Mouse (Mus musculus) embryo, embryonic 9.5 days (tissue): ENCODE results near the gene Srp14.

ENCODE experiments used
- DNase-seq: peaks from one replicate; pipeline ENCODE4 v3.0.0-alpha.2; 2017; ENCODE audit errors: extremely low spot score

Srp14 gene

DNA sequence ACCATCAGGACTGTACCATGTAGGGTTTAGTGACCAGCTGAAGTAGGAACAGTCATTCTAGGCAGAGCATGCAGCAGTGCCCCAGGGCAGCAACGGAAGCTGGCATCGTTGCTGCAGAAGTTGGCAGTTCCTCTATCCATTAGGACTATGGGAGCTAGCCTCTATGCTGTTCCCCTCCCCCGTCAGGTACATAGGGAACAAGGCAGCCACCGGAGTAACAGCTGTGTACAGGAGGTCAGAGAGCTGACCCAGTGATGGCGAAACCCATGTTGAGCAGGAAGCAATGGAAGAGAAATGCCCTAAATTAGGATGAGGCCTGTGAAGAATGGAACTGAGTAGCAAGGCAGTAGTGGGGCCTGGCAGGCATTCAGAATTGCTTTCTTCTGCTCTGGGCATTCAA, 37.3 kb downstream of the Srp14 start:
- DNase-seq: no peak

DNA sequence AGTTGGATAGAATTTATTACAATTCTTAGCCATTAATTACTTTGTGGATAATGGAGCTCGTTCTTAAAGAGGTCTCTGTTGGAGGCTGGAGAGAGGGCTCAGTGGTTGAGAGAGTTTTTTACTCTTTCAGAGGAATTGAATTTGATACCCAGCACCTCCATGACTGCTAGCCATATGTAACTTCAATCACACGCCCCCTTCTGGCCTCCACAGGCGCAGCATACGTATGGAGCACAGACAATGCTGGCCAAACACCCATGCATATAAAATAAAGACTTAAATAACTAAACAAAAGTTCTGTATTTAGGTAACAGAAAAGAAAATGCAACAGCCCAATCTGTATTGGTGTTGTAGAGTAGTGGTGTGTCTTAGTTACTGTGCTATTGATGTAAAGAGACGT, 47.9 kb downstream of the Srp14 start:
- no peak for DNase-seq

DNA sequence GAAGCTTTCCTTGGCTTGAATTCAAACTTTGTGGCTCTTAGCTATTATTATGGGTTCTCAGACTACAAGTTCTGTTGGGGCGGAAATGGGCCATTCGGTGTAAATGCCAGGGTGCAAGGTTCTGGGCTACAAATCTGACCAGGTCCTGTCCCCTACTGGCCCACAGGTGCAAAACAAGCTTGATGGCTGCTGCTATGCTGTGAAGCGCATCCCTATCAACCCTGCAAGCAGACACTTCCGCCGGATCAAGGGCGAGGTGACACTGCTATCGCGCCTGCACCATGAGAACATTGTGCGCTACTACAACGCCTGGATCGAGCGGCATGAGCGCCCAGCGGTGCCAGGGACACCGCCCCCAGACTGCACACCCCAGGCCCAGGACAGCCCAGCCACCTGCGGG, 48.9 kb downstream of the Srp14 start:
- no peak for DNase-seq

DNA sequence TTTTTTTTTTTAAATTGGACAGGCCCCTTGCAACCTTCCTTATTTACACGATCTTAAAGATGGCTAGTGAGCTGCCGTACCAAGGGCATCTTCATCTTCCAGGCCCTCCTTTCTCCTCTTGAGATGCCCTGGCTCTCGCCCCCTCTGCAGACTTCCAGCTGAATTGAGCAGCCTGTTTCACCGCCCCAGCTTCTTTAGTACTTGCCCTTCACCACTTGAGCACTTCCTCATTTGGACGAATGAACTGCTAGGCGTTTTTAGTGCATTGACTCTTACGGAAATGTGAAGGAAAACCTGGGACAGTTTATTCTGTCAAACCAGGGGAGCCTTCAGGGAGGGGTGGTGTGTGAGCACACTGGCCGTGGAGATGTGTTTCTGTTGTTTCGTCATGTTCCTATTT, 50.2 kb downstream of the Srp14 start:
- DNase-seq: no peak

DNA sequence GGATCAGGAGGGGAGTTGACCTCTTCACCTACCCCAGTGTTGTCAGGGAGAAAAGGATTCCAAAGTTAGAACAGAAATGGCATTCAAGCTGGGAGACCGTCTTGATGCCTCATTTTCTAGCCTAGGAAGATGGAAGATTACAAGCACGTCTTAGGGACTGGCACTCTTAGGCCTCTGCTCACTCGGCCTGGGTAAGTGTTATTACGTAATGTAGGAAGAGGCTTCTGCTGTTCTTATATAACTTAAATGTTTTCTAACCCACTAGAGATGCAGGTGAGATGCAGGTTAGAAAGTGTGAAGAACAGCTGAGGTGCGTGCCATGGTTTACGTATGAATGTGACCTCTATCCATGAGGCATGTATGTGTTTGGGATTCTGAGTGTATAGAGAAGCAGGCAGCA, 51.2 kb downstream of the Srp14 start:
- no peak for DNase-seq
